Mouse (Mus musculus): Measurements from ENCODE around the gene Rnf167. TPM values are rescaled to one million over a fixed set of nuclear protein-coding genes. Genes with fewer than 3 reads are reported as not detected.

Gene Rnf167
- polyA plus RNA-seq, 1 experiment from 2014 or later, result 111 TPM

DNA sequence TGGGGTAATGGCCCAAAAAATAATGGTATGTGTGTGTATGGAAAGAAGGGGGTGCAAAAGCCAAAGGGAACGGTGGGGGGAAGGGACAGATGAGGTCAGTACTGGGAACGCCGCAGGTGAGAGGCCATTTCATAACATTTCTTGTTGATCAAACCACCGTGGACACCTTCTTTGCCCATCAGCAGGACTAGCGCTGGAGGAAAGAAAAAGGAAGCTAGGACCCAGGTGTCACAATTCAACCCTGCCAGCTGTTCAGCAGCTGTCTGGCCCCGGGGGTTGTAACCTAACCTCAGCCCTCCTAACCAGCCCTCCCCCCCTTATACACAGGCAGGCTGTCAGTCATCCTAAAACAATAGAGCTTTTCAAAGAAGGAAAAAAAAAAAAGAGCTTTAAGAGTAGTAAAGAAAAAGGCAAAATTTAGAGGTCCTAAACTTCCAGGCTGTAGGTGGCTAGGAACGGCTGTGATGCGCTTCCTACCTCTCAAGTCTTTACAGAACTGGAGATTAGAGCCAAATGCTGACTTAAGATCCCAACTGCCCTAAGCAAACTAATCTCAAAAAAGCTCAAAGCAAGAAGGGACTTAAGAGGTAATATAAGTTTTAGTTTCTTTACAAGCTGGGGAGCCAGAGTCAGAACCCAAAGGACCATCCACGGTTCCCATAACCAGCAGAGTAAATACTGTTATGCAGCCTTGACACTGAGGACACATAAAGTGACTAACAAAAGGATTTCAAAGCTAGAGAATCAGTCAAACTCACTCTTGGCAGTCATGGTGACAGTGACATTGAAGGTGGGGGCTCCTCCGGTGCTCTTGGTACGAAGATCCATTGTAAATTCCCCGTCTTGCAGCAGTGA, 5.2 kb downstream of the Rnf167 start:
- peak overlapping the region; percentile 90 for H3K9ac ChIP-seq (replicated peaks)
- H3K27ac ChIP-seq, result no peak overlapping the region
- no peaks in the 10 kb centered on the region for H3K9me3 ChIP-seq
- H3K4me1 ChIP-seq (replicated peaks), result peaks cover 64% of the 10 kb centered on the region
- H3K36me3 ChIP-seq, result peaks cover 41% of the 10 kb centered on the region
- H3K4me2 ChIP-seq (replicated peaks), result peak overlapping the region; percentile 75
- H3K27me3 ChIP-seq, result no peaks in the 10 kb centered on the region
- no peak for ATAC-seq
- peak overlapping the region; percentile 73 for H3K4me3 ChIP-seq (replicated peaks)
- 77% methylated on average over 12 of the region's 12 CpGs for WGBS

DNA sequence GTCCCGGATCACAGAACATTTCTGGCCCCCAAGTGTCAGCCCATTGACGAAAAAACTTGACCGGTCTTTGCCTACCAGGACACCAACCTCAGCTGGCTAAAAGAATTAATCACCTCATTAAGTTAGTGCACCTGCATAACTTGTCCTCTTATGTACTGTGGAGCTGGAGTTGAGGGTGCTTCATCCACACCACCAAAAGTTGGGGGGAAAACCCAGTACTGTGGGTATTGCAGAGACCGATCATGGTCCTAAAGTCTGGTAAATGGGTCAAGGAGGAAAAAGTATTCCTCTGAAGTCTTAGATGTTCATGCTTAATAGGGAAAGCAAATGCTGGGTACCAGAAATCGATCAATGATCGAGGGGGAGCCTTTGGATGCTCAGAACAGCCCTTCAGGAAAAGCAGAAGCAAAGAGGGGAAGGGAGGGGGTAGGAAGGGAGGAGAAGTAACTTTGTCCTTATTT, 5.9 kb downstream of the Rnf167 start:
- no peak for ATAC-seq
- Histone ChIP-seq H3K9ac (replicated peaks) (peak overlapping the region; percentile 90), H3K9me3 (no peaks in the 10 kb centered on the region), H3K4me2 (replicated peaks) (peak overlapping the region; percentile 75), H3K27ac (peak overlapping the region; percentile 97), H3K27me3 (0 out of 2 replicates have a peak, but pooled peaks cover 3% of the 10 kb centered on the region), H3K36me3 (peaks cover 41% of the 10 kb centered on the region), H3K4me3 (replicated peaks) (peak overlapping the region; percentile 73), H3K4me1 (replicated peaks) (peaks cover 61% of the 10 kb centered on the region)
- 64% methylated on average over 6 of the region's 6 CpGs for WGBS

DNA sequence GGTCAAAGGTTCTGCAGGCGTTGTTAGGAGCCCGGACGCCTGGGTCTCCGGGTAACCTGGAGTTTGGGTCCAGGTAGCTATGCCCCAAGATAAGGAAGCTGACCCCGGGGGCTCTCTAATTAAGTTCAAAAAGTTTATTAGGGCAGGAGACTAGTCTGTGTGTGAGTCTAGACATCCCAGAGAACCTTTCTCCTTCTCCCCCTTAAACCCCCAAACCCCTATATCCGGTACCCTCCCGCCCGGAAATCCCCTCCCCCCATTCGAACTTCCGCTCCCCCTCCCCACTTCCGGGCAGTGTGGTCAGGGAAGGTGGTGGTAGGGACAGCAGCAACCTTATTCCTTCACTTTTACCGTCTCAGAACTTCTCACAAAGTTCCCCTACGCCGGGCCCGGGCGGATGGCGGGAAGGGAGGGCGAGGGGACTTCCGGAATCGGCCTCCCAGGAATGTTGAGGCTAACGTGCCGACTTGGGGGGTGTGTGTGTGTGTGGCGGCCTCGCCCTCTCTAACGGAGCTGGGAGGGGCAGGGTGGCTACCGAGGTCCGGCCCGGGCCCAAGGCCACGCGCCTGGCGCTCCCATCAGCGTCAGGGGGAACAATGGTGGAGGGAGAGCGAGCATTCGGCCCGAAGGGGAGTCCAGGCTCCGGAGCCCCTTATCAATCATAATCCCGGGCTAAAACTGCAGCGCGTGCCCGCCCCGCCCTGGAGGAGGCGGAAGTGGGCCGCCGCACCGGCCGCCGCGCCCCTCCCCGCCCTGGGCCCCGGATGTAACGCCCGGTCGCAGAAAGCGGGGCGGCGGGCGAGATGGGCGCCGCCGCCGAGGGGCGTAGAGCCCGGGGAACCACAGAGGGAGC, 6.5 kb downstream of the Rnf167 start:
- Histone ChIP-seq H3K9ac (replicated peaks) (peak overlapping the region; percentile 90), H3K4me1 (replicated peaks) (peaks cover 54% of the 10 kb centered on the region)

DNA sequence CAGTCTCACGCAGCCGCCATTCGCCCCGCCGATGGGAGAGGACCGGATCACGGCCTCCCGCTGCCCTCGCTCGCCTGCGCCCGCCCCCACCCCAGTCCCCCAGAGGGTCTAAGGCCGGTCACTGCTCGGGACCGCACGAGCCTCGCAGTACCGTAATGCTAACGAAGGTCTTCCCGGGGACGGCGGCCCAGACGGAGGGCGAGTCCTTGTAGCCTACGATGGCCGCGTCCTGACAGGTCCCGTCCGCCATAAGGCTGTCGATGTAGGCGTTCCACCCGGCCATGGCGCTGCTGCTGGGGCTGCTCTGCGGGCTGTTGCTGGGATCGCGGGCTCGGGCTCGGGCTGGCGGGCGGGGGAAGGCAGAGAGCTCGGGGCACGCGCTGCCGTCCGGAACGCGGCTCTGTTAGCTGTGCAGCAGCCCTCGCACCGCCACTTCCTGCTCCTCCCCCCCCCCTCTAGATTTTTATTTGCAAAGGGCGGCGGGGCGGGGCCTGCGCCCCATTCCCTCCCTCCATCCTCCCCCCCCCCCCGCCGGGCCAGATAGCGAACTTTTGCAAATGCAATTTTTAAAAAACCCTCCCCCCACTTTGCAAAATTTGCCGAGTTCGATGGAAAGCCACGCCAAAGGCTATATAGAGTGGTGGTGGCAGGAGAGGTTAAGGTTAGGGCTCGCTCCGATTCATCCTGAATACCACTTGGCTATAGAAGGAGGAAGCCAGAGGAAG, 7.3 kb downstream of the Rnf167 start, which contains the start of gene Pfn1:
Gene Pfn1 (minus strand): TSS at position 447 of the 725 bp plus-strand sequence.
- Histone ChIP-seq H3K9ac (replicated peaks) (peak within 1 kb of the TSS; percentile 90), H3K9me3 (no peaks in the 10 kb centered on the region), H3K27ac (peak within 1 kb of the TSS; percentile 97), H3K4me3 (replicated peaks) (peak within 1 kb of the TSS; percentile 73), H3K36me3 (peaks cover 34% of the 10 kb centered on the region), H3K4me1 (replicated peaks) (peaks cover 46% of the 10 kb centered on the region), H3K4me2 (replicated peaks) (peak within 1 kb of the TSS; percentile 75), H3K27me3 (0 out of 2 replicates have a peak, but pooled peaks cover 3% of the 10 kb centered on the region)
- ATAC-seq, result peak; percentile 55
- under 1% methylated on average over 58 of the region's 61 CpGs for WGBS

More for the DNA sequence above, 6.5 kb downstream of the Rnf167 start:
- Histone ChIP-seq H3K4me3 (replicated peaks) (peak overlapping the region; percentile 73), H3K36me3 (peaks cover 41% of the 10 kb centered on the region), H3K4me2 (replicated peaks) (peak overlapping the region; percentile 75), H3K27me3 (0 out of 2 replicates have a peak, but pooled peaks cover 3% of the 10 kb centered on the region), H3K27ac (peak overlapping the region; percentile 97), H3K9me3 (no peaks in the 10 kb centered on the region)
- ATAC-seq, result peak; percentile 65
- under 1% methylated on average over 62 of the region's 63 CpGs for WGBS

DNA sequence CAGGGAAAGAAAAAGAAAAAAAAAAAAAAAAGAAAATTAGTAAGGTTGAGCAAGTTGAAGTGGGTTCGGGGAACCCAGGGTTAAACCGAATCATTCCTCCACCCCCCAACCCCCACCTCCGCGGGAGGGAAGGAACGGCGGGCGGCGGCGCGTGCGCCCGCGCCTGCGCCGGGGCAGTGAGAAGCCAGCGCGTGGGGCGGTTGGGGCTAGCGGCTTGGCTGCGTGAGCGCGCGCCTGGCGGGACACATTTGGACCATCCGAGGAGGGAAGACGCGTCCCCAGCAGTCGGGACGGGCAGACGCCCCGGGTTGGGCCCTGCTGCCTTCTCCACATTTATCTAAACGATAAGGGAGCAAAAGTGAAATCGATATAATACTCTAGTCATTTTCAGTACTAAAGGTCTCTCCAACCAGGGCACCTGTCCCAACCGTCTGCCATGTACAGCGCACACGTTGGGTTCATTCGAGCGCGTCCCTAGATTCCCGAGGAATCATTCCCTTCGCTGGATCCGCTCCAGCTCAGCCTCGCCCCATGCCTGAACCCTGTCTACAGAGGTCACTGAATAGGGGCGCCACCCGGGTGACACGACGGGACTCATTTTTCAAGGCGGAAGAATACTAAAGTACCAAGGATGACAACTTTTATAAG, 8.0 kb downstream of the Rnf167 start:
- 0% methylated on average over 48 of the region's 48 CpGs for WGBS
- ATAC-seq, result peak; percentile 53

DNA sequence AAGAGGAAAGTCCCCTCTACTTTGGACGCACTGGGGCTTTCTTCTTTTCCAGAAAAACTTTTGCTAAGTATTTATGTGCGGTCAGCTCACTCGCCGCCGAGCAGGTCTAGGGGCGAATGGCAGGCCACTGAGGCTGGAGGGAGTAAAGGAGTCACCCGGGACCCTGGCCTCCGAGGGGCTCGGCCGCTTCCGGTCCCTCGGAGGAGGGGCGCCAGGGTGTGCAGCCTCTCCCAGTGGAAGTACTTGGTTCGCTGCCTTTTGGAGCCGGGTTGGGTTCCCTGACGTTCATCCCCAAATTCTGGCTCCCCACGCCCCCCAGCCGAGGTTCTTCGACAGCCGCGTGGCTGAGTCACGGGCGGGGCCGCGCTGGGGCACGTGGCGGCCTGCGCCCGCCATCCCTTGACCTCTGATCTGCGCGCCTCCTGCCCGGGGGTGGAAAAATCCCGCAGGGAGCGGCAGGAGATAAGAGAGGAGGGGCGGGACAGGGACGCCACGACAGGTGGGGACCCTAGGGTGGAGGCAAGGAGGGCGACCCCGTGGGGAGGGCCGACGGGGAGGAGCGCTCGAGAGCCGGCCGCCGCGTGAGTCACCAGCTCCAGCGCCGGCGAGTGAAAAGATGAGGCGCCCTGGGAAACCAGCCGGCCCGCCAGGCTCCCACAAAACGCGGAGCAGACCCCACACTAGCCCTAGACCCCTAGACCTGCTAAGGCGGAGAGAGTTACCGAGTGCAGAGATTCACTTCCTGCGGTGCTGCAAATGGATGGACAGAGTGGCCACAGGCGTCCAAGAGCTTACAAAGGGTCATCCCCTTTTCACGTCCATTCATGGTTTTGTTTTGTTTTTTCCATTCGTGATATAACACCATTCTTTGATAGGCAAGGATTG, 8.8 kb downstream of the Rnf167 start:
- H3K4me2 ChIP-seq (replicated peaks), result peak overlapping the region; percentile 75
- peak; percentile 35; the same call in 1 of the 2 replicates for ATAC-seq
- H3K27me3 ChIP-seq, result 0 out of 2 replicates have a peak, but pooled peaks cover 3% of the 10 kb centered on the region
- H3K4me3 ChIP-seq (replicated peaks), result peak overlapping the region; percentile 73
- H3K9ac ChIP-seq (replicated peaks), result peak overlapping the region; percentile 90
- H3K4me1 ChIP-seq (replicated peaks), result peaks cover 43% of the 10 kb centered on the region
- no peaks in the 10 kb centered on the region for H3K9me3 ChIP-seq
- H3K36me3 ChIP-seq, result peaks cover 25% of the 10 kb centered on the region
- WGBS, result under 1% methylated on average over 61 of the region's 61 CpGs
- peak overlapping the region; percentile 97 for H3K27ac ChIP-seq

More for the DNA sequence above, 8.0 kb downstream of the Rnf167 start:
- Histone ChIP-seq H3K36me3 (peaks cover 27% of the 10 kb centered on the region), H3K9me3 (no peaks in the 10 kb centered on the region), H3K4me3 (replicated peaks) (peak overlapping the region; percentile 73), H3K4me2 (replicated peaks) (peak overlapping the region; percentile 75), H3K27ac (peak overlapping the region; percentile 97), H3K9ac (replicated peaks) (peak overlapping the region; percentile 90), H3K4me1 (replicated peaks) (peaks cover 43% of the 10 kb centered on the region), H3K27me3 (0 out of 2 replicates have a peak, but pooled peaks cover 3% of the 10 kb centered on the region)

DNA sequence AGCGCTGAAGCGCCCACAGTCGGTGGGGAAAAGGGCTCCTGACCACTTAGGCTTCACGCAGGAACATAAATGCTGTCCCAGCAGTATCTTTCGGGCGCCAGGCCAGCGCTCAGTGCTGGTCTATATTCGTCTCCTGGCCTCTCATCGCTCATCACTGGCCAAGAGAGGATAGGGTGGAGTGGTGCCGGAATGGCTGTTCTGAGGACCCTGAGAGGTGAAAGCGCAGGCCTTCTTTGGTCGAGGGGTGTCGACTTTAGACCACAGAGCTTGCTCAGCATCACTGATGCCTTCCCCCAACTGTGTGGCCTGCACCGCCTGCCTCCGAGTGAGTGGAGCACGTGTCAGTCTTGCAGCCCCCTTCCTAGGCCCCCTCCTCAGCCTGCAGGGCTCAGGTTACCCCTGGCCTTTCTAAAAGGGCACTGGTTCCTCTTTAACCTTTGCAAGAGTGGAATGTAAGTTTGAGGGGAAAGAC, 9.5 kb downstream of the Rnf167 start:
- WGBS, result 4% methylated on average over 16 of the region's 16 CpGs
- H3K27ac ChIP-seq, result no peak overlapping the region

DNA sequence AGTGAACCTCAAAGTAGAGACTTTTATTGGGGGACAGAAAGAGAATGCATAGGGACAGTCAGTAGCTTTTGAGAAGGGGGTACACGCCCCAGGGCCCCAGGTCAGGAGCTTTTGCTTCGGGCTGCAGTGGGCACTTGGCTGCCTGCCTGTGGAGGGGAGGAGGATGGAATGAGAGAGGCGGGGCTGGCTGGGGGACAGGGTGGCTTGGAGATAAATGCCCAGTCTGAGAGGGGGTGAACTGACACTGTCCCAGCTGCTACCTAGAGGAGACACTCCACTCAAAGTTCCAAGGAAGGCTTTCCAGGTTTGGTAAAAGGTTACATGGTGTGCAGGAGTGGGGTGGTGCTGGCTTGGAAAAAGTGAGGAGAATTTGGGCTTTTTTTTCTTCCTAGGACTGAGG, 9.9 kb downstream of the Rnf167 start, which contains the start of gene Eno3:
Gene Eno3 (plus strand): TSS at position 239 of the 400 bp plus-strand sequence.
- H3K4me3 ChIP-seq (replicated peaks), result peak within 1 kb of the TSS; percentile 73
- H3K9me3 ChIP-seq, result no peaks in the 10 kb centered on the region
- WGBS, result 6% methylated on average over 3 of the region's 3 CpGs
- H3K36me3 ChIP-seq, result peaks cover 21% of the 10 kb centered on the region
- H3K27ac ChIP-seq, result no peak within 1 kb of the TSS
- peak within 1 kb of the TSS; percentile 75 for H3K4me2 ChIP-seq (replicated peaks)
- 0 out of 2 replicates have a peak, but pooled peaks cover 3% of the 10 kb centered on the region for H3K27me3 ChIP-seq
- H3K9ac ChIP-seq (replicated peaks), result peak within 1 kb of the TSS; percentile 90
- peaks cover 35% of the 10 kb centered on the region for H3K4me1 ChIP-seq (replicated peaks)
- no peak for ATAC-seq

More for the DNA sequence above, 9.5 kb downstream of the Rnf167 start:
- Histone ChIP-seq H3K4me2 (replicated peaks) (peak overlapping the region; percentile 75), H3K4me1 (replicated peaks) (peaks cover 38% of the 10 kb centered on the region), H3K27me3 (0 out of 2 replicates have a peak, but pooled peaks cover 3% of the 10 kb centered on the region), H3K9me3 (no peaks in the 10 kb centered on the region), H3K9ac (replicated peaks) (peak overlapping the region; percentile 90; the same call in 1 of the 2 replicates), H3K36me3 (peaks cover 20% of the 10 kb centered on the region), H3K4me3 (replicated peaks) (peak overlapping the region; percentile 73)
- ATAC-seq, result no peak

DNA sequence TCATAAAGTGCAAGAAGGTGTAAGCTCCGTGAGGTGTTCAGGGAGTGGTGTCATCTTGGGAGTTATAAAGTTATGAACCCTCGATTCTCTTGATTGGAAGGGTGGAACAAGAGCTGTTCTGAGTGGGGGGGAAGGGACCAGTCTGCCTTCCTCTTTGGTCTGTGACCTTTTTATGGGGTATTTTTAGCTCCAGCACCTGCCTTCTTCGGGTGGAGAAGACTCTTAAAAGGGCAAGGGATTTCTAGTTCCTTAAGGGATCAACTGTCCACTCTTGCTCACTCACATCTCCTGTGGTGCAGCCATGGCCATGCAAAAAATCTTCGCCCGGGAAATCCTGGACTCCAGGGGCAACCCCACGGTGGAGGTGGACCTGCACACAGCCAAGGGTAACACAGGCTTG, 10.5 kb downstream of the Rnf167 start:
- ATAC-seq, result no peak
- Histone ChIP-seq H3K4me3 (replicated peaks) (no peak overlapping the region), H3K27ac (no peak overlapping the region), H3K4me1 (replicated peaks) (peaks cover 29% of the 10 kb centered on the region), H3K4me2 (replicated peaks) (no peak overlapping the region), H3K9ac (replicated peaks) (no peak overlapping the region; the same call in 1 of the 2 replicates), H3K27me3 (0 out of 2 replicates have a peak, but pooled peaks cover 3% of the 10 kb centered on the region), H3K9me3 (no peaks in the 10 kb centered on the region), H3K36me3 (peaks cover 21% of the 10 kb centered on the region)
- 58% methylated on average over 6 of the region's 6 CpGs for WGBS

DNA sequence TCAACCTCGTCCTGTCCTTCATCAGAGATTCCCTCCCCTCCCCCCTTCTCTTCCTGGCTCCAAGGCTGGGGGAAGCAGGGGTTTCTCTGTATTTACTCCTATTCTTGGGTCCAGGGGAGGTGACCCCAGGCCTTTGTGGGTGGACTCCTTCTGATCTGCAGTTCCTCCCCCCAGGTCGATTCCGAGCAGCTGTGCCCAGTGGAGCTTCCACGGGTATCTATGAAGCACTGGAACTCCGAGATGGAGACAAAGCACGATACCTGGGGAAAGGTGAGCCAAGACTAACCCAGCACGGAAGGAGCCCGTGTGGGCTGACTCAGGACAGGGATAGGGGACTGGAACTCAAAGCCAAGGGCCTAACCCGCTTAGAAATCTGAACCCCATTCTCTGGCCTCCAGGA, 11.0 kb downstream of the Rnf167 start:
- Histone ChIP-seq H3K9me3 (no peaks in the 10 kb centered on the region), H3K4me1 (replicated peaks) (peaks cover 25% of the 10 kb centered on the region), H3K4me3 (replicated peaks) (no peak overlapping the region), H3K9ac (replicated peaks) (no peak overlapping the region; the same call in 1 of the 2 replicates), H3K27ac (no peak overlapping the region), H3K27me3 (0 out of 2 replicates have a peak, but pooled peaks cover 3% of the 10 kb centered on the region), H3K4me2 (replicated peaks) (no peak overlapping the region), H3K36me3 (peaks cover 22% of the 10 kb centered on the region)
- no peak for ATAC-seq
- WGBS, result 64% methylated on average over 9 of the region's 9 CpGs
